Mouse (Mus musculus) liver, adult 2 months (tissue): ENCODE measurements around the gene Dock1.

Experiments used
- CTCF ChIP-seq: fragments of 200-500 bp; IDR thresholded peaks from 2 replicates; pipeline ENCODE4 v1.5.1; 2011; ENCODE audit warnings: low read depth, low read length, control low read depth
- POLR2A ChIP-seq: fragments of 200-500 bp; IDR thresholded peaks from 2 replicates; pipeline ENCODE4 v1.6.1; 2011; ENCODE audit warnings: low read length, control low read depth; ENCODE audit not compliant: insufficient read depth; ENCODE audit errors: extremely low read depth

DNA sequence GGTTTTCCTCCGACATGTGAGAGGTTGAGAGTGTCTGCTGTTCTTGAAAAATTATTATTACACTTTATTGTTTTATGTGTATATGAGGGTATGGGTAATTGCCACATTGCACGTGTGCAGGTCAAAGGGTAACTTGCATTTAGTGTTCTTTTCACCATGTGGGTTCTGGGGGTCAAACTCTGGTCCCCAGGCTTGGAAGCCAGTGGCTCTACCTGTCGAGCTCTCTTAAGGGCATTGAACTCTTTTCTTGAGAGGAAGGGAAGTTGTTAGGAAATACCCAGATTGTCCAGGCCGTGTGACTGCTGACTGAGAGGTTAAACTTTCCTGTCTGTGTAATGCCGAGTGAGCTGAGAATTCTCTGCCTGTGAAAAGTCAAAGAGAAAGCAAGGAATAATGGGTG, 19.7 kb downstream of the Dock1 start:
- no peak for TF ChIP-seq CTCF
- no peak for TF ChIP-seq POLR2A
